Mouse (Mus musculus): ENCODE results near the gene Tspan2. TPM values are rescaled to one million over a fixed set of nuclear protein-coding genes. Genes with fewer than 3 reads are reported as not detected.

Gene Tspan2
- polyA plus RNA-seq, 1 experiment from 2014 or later: 5.9 TPM

DNA sequence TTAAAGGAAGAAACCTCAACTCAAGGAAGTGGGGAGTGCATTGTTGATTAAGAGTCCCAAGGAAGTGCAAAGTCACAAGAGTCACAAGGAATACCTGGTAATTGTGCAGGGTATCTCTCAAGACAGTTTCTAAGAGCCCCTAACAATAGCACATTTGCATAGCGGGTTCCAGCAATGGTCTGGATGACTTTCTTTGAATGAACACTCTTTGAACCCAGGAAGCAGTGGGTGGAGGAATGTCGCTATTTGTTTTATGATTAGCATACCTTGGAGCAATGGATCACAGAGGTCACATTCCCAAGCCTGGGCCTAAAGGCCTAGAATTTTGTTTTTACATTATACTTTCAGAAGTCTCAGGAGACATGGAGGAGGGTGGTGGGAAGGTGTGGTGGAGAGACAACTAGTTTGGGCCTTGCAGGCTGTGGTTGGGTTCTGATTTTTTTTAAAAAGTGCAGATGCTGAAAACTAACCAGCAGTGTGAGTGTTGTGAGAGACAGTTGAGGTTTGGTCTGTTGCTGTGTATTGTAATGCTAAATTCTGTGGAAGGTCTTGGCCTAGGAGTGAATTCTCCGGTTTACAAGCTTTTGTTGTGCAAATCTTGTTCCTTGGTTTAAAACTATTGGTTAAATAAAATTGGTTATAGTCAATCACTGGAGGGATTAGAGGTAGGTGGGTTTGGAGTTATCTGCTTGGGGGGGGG lies 16.6 kb upstream of the Tspan2 start:
- Histone ChIP-seq H3K27ac (no peak overlapping the region), H3K36me3 (no peaks in the 10 kb centered on the region), H3K4me3 (no peak overlapping the region), H3K27me3 (ENCODE audit: low read depth, poor library complexity, severe bottlenecking) (peaks cover 10% of the 10 kb centered on the region; the same call in 1 of the 2 replicates), H3K9me3 (replicated peaks) (no peaks in the 10 kb centered on the region), H3K4me1 (peaks cover 4% of the 10 kb centered on the region; the same call in 1 of the 2 replicates)
- no peak for DNase-seq (ENCODE audit: low spot score)
- WGBS: 78% methylated on average over 3 of the region's 3 CpGs

DNA sequence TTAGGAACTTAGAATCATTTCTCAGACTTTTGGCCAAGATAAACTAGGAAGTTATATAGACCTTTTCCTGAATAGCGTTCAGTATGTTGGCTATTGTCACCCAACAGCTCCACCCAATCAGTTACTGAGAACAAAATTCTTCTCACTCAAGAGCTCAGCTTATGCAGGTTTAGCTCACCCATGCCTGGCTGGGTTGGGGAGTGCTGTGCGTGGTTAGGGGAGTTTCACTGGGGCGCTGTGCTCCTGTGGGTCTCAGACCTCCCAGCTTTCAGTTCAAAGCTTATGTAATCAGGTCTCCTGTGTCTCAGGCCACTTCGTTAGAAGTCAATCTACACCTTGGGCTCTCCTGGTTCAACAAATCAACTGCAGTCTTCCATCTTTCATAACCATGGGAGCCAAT lies 11.2 kb upstream of the Tspan2 start:
- peaks cover 3% of the 10 kb centered on the region; the same call in 1 of the 2 replicates for H3K4me1 ChIP-seq
- H3K9me3 ChIP-seq (replicated peaks): no peaks in the 10 kb centered on the region
- H3K27me3 ChIP-seq (ENCODE audit: low read depth, poor library complexity, severe bottlenecking): no peaks in the 10 kb centered on the region
- no peaks in the 10 kb centered on the region for H3K36me3 ChIP-seq
- no peak overlapping the region for H3K27ac ChIP-seq
- 75% methylated on average over 4 of the region's 4 CpGs for WGBS
- H3K4me3 ChIP-seq: no peak overlapping the region
- DNase-seq (ENCODE audit: low spot score): no peak

DNA sequence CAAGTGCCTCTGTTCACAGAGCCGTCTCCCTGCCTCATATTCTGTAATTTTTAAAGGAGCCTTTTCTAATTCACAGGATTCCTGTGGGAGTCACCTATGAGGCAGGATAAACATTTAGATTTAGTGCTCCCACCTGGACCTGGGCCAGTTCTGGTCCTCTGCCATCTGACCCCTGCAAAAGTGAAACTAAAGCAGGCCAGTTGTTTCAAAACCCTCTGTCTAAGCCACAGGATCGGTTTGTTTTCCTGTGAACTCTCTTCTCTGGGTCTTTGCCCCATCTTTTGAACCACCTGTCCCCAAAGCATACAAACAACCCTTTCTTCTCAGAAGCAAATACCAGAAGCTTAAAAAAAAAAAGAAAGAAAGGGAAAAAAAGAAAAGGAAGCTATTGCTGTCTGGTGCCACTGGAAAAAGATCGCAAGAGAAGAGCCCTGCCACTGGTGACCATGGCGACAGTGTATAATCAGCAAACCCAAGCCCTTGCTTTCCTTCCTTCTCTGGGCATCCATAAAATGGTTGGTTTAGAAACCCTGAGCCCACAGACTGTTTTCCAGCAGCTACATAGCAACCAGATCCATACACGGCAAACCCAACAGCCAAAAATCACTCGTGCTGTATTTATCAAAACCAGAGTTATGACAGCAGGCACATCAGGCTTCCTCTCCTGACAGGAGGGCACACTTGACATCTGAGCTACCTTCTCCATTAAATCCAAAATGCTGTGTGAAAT lies 10.3 kb upstream of the Tspan2 start:
- Histone ChIP-seq H3K4me1 (peaks cover 3% of the 10 kb centered on the region; the same call in 1 of the 2 replicates), H3K27me3 (ENCODE audit: low read depth, poor library complexity, severe bottlenecking) (no peaks in the 10 kb centered on the region), H3K9me3 (replicated peaks) (no peaks in the 10 kb centered on the region), H3K27ac (no peak overlapping the region), H3K4me3 (no peak overlapping the region), H3K36me3 (no peaks in the 10 kb centered on the region)
- DNase-seq (ENCODE audit: low spot score): no peak
- 80% methylated on average over 6 of the region's 6 CpGs for WGBS

DNA sequence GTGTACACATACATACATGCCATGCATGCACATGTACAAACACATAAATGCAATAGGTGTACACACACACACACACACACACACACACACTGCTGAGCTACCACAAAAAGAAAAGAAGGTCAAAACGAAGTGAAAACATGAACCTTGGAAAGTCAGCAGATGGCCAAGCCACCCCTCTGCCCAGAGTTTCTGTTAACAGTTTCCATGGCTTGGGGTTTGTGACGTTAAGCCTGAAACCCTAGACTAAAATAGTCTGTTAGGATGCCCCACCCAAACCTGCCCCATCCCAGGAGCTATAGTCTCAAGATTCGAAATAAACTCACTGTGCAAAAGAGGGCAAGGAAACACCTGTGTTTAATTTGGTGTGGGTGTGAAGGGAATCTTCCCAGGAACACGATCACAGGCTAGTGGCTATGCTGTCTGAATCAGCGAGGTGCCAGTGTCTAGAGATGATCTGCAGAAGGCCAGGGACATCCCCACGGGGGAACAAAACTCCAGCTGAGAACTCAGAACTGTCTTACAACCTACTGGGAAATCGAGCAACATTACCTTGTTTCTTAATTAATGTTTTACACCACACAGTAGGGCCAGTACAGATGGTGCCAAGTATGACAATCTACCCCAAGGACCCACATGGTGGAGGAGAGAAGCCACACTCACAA lies 9.4 kb upstream of the Tspan2 start:
- 73% methylated on average over 7 of the region's 7 CpGs for WGBS

DNA sequence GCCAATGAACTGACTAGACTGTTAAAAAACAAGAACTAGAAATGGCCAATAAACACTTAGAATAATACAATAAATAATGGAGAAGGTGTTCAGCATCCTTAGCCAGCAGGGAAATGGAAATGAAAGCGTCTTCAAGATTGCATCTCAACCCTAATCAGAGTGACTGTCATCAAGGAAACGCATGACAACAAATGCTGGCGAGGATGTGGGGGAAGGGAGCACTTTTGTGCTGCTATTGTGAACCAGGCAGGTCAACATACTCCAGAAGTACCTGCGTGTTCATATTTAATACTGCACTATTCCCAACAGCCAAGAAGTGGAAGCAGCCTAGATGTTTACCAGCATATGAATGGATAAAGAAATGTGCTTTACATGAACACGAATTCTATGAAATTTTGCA lies 4.9 kb upstream of the Tspan2 start:
- 72% methylated on average over 5 of the region's 5 CpGs for WGBS
- no peaks in the 10 kb centered on the region for H3K36me3 ChIP-seq
- H3K4me3 ChIP-seq: no peak overlapping the region

More for the DNA sequence above, 9.4 kb upstream of the Tspan2 start:
- no peak for DNase-seq (ENCODE audit: low spot score)
- Histone ChIP-seq H3K4me3 (no peak overlapping the region), H3K4me1 (peaks cover 3% of the 10 kb centered on the region; the same call in 1 of the 2 replicates), H3K27me3 (ENCODE audit: low read depth, poor library complexity, severe bottlenecking) (no peaks in the 10 kb centered on the region), H3K9me3 (replicated peaks) (no peaks in the 10 kb centered on the region), H3K27ac (no peak overlapping the region), H3K36me3 (no peaks in the 10 kb centered on the region)

DNA sequence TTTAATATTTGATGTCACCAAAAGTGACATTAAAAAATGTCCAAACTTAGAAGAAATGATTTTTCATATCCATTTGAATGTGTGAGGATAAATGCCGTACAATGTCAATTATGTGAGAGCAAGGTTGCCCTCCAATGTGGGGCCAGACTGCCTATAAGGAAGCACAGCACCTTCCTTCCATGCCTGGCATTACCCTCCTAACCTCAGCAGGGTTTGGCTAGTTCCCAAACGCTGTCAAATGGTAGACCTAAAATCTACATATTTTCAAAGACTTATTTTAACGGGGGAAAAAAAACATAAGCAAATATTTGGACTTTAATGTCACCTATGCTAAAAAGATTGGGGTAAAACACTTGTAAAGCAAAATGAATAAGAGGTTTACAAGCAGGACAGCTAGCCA lies 3.2 kb upstream of the Tspan2 start:
- Histone ChIP-seq H3K9me3 (replicated peaks) (no peaks in the 10 kb centered on the region), H3K27ac (no peak overlapping the region), H3K4me1 (peaks cover 20% of the 10 kb centered on the region), H3K36me3 (no peaks in the 10 kb centered on the region), H3K27me3 (ENCODE audit: low read depth, poor library complexity, severe bottlenecking) (0 out of 2 replicates have a peak, but pooled peaks cover 6% of the 10 kb centered on the region), H3K4me3 (no peak overlapping the region)
- no peak for DNase-seq (ENCODE audit: low spot score)
- 72% methylated on average over 3 of the region's 3 CpGs for WGBS

More for the DNA sequence above, 4.9 kb upstream of the Tspan2 start:
- DNase-seq (ENCODE audit: low spot score): no peak
- no peaks in the 10 kb centered on the region for H3K9me3 ChIP-seq (replicated peaks)
- H3K27ac ChIP-seq: no peak overlapping the region
- H3K27me3 ChIP-seq (ENCODE audit: low read depth, poor library complexity, severe bottlenecking): no peaks in the 10 kb centered on the region
- H3K4me1 ChIP-seq: peaks cover 7% of the 10 kb centered on the region

DNA sequence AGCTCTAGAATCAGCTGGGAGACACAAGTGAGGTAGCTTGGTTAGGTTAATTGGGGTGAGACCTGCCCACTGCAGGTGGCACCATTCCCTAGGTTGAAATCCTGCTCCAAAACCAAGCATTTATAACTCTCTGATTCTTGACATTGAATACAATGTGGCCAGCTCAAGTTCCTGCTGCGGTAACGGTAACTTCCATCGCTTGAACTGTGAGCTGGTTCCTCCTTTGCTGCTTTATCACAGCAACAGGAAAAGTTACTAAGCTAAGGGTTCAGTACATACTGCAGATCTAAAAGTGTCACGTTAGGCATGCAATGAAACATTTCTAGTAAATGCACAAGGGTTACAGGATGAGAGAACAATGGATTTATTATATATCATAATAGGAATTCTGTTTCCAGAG lies 1.7 kb upstream of the Tspan2 start:
- no peak for DNase-seq (ENCODE audit: low spot score)
- Histone ChIP-seq H3K9me3 (replicated peaks) (no peaks in the 10 kb centered on the region), H3K27me3 (ENCODE audit: low read depth, poor library complexity, severe bottlenecking) (0 out of 2 replicates have a peak, but pooled peaks cover 6% of the 10 kb centered on the region), H3K4me3 (no peak overlapping the region), H3K36me3 (no peaks in the 10 kb centered on the region), H3K4me1 (peaks cover 20% of the 10 kb centered on the region), H3K27ac (no peak overlapping the region)
- 93% methylated on average over 4 of the region's 4 CpGs for WGBS

DNA sequence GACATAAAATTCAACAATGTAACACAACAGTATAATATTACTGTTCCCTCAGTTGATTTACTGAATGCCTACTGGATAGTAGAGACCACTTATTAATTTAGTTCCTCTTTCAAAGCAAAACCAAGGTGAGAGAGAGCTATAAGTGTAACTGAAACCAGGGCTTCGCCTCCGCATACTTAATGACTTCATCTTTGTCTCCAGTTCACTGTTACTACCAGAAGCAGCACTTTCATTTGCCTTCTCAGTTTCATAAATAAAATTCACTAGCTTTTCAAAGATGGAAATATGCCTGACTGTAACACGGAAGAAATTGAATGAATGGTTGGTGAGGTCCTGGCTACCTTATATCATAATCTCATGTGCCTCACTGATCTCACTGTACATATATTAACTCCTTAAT lies 1.3 kb upstream of the Tspan2 start:
- 94% methylated on average over 3 of the region's 3 CpGs for WGBS
- no peak overlapping the region for H3K27ac ChIP-seq

DNA sequence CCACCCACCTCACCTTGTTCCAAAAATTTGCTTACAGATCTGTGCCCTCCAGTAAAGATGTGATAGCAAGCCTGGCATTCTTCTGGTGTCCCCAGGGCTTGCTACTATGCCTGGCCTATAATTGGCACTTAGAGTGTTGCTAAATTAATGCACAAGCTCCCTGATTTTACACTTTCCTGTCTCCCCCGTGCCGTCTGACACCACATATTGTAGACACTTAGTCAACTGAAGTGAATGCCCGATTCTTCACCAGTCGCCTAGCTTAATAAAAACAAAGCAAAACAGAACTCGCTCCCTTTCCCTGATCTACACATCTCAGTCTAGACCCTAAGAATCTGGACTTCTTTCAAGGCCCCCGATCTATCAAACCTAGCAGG lies 405 bp upstream of the Tspan2 start:
- WGBS: 40% methylated on average over 6 of the region's 6 CpGs
- DNase-seq (ENCODE audit: low spot score): no peak
- peak overlapping the region; percentile 88 for H3K4me3 ChIP-seq
- peaks cover 27% of the 10 kb centered on the region for H3K4me1 ChIP-seq
- H3K27ac ChIP-seq: peak overlapping the region; percentile 87
- H3K36me3 ChIP-seq: no peaks in the 10 kb centered on the region
- 0 out of 2 replicates have a peak, but pooled peaks cover 6% of the 10 kb centered on the region for H3K27me3 ChIP-seq (ENCODE audit: low read depth, poor library complexity, severe bottlenecking)
- H3K9me3 ChIP-seq (replicated peaks): no peaks in the 10 kb centered on the region

More for the DNA sequence above, 1.3 kb upstream of the Tspan2 start:
- no peak for DNase-seq (ENCODE audit: low spot score)
- Histone ChIP-seq H3K9me3 (replicated peaks) (no peaks in the 10 kb centered on the region), H3K4me1 (peaks cover 20% of the 10 kb centered on the region), H3K27me3 (ENCODE audit: low read depth, poor library complexity, severe bottlenecking) (0 out of 2 replicates have a peak, but pooled peaks cover 6% of the 10 kb centered on the region), H3K36me3 (no peaks in the 10 kb centered on the region), H3K4me3 (no peak overlapping the region)

DNA sequence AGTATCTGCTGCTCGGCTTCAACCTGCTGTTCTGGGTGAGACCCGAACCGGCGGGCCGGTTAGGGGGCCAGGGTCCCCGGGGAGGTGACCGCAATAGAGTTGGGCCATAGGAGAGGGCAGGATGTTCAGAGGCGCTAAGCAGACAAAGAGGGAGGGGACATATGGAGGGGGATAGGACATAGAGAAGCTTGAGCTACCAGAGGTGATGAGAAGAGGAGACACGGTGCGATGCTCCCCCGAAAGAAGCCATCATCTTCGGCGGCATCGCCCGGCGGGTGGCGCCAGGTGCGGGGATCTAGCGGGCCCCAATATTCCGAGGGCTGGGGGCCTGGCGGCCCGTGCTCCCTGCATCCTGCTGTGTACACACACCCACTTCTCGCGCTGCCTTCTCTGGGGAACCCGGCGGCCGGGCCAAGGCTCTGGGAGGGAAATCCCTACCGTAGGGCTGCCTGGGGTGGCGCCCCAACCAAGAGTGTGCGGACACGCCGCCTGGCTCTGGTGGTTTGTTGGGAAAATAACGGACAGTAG lies 766 bp downstream of the Tspan2 start:
- Histone ChIP-seq H3K36me3 (no peaks in the 10 kb centered on the region), H3K27ac (peak overlapping the region; percentile 87), H3K27me3 (ENCODE audit: low read depth, poor library complexity, severe bottlenecking) (0 out of 2 replicates have a peak, but pooled peaks cover 6% of the 10 kb centered on the region), H3K9me3 (replicated peaks) (no peaks in the 10 kb centered on the region), H3K4me3 (peak overlapping the region; percentile 88), H3K4me1 (peaks cover 27% of the 10 kb centered on the region)
- peak; percentile 67 for DNase-seq (ENCODE audit: low spot score)
- WGBS: under 1% methylated on average over 33 of the region's 33 CpGs

DNA sequence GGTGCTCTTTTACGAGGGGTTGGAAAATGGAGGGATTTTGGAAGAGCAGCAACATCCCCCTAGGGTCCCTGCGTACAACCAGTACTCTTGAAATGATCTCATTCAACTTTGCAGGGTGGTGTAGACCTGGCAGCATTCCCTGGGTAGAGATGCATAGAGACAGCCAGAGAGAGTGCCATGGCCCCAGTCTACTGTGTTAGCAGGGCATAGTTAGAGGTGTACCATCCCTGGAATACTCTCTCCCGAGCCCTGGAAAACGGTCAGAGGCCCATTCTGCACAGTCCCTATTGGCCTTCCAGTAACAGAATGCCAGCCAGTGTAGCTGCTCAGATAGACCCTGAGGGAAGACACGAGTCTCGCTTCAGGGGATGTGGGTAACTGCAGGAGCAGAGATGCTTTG lies 1.3 kb downstream of the Tspan2 start:
- no peaks in the 10 kb centered on the region for H3K36me3 ChIP-seq
- 0 out of 2 replicates have a peak, but pooled peaks cover 6% of the 10 kb centered on the region for H3K27me3 ChIP-seq (ENCODE audit: low read depth, poor library complexity, severe bottlenecking)
- H3K27ac ChIP-seq: no peak overlapping the region
- H3K4me3 ChIP-seq: peak overlapping the region; percentile 88
- 60% methylated on average over 6 of the region's 6 CpGs for WGBS
- H3K4me1 ChIP-seq: peaks cover 27% of the 10 kb centered on the region
- H3K9me3 ChIP-seq (replicated peaks): no peaks in the 10 kb centered on the region
- DNase-seq (ENCODE audit: low spot score): no peak

DNA sequence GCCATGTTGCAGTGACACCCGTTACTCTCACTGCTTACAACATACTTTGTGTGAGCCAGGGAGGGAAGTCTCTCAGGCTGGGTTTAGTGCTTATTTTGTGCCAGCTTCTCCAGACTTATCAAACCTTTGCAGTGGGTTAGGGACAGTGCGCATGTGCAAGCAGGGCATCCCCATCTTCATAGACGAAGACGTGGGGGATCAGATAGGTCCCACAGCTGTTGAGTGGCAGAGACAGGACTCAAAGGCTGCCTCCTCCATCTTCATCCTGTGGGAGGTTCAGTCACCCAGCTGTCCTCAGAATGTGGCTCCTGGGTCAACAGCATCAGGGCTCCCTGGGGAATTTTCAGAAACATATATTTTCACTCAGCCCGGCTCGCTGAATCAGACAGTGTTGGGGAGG lies 2.1 kb downstream of the Tspan2 start:
- peaks cover 27% of the 10 kb centered on the region for H3K4me1 ChIP-seq
- DNase-seq (ENCODE audit: low spot score): no peak
- no peak overlapping the region for H3K27ac ChIP-seq
- no peaks in the 10 kb centered on the region for H3K36me3 ChIP-seq
- no peak overlapping the region for H3K4me3 ChIP-seq
- H3K27me3 ChIP-seq (ENCODE audit: low read depth, poor library complexity, severe bottlenecking): 0 out of 2 replicates have a peak, but pooled peaks cover 6% of the 10 kb centered on the region
- H3K9me3 ChIP-seq (replicated peaks): no peaks in the 10 kb centered on the region
- WGBS: 80% methylated on average over 6 of the region's 6 CpGs

Measured in limb, embryonic 10.5 days (tissue).